ENCODE assay signal across 8 mouse cellular contexts in the genomic region with DNA sequence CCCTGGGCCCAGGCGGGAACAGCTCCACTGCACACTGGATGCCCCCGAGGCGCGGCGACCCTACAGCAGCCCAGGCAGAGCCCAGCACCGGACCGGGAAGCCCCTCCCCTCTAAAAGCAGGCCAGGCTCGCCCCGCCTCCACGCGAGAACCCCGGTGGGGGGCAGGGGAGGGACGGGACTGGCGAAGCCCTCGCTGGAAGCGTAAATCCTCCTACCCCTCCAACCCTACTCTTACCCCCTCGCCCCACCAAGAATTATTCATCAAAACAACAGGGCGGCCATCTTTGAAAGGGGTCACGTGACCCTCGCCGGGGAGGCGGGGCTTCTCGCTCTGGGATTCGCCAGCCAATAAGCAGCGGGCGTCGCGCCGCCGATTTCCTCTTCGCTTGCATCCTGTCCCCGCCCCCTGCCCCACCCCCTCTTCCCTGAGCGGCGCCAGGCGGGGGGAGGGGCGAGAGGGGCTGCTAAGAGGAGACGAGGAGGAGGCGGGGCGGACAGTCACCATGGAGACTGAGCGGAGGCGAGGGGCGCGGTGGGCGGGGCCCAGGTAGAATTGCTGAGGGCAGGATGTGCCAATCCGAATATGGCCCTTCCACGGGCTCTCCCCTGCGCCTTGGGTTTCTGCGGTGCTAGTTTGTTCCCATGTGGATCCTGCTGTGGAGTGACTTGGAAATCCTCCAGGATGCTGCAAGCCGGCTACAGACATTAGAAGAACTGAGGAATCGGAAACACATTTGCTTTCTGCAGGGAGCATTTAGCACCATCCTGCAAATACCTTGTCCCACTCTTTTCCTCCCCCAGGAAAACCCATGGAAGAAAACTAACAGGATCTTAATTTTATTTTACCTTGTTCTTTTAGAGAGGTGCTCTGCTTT. TPM values are rescaled to one million over a fixed set of nuclear protein-coding genes. Genes with fewer than 3 reads are reported as not detected.
DNase-seq lines count a peak whose midpoint lies in the region; ATAC-seq and TF ChIP-seq lines count a peak whose summit lies in the region.

A gene (minus strand): TSS at position 425 of the 875 bp plus-strand sequence.

- peak within 1 kb of the TSS; percentile 97 for H3K4me3 ChIP-seq in E14TG2a.4 (replicated peaks; ENCODE audit: low read length)
- peak within 1 kb of the TSS; percentile 96 for H3K4me3 ChIP-seq in forebrain, embryonic 13.5 days
- peak within 1 kb of the TSS; percentile 77 for H3K4me3 ChIP-seq in liver, postnatal 0 days (ENCODE audit: low read depth, low read length)
- H3K4me3 ChIP-seq in neural tube, embryonic 14.5 days (ENCODE audit: low read depth, low read length): peak within 1 kb of the TSS; percentile 96

- no peaks in the 10 kb centered on the region for H3K27me3 ChIP-seq in E14TG2a.4 (ENCODE audit: insufficient read depth, low read length)
- H3K27me3 ChIP-seq in forebrain, embryonic 13.5 days: no peaks in the 10 kb centered on the region
- no peaks in the 10 kb centered on the region for H3K27me3 ChIP-seq in liver, postnatal 0 days (ENCODE audit: insufficient read depth, low read length)
- H3K27me3 ChIP-seq in neural tube, embryonic 14.5 days (ENCODE audit: control insufficient read depth, insufficient read depth, low read length): no peaks in the 10 kb centered on the region

- H3K9me3 ChIP-seq in E14TG2a.4 (ENCODE audit: low read length): peaks cover 3% of the 10 kb centered on the region
- H3K9me3 ChIP-seq in forebrain, embryonic 13.5 days (replicated peaks): no peaks in the 10 kb centered on the region
- no peaks in the 10 kb centered on the region for H3K9me3 ChIP-seq in liver, postnatal 0 days (ENCODE audit: low read length)
- H3K9me3 ChIP-seq in neural tube, embryonic 14.5 days (ENCODE audit: control insufficient read depth, low read length): no peaks in the 10 kb centered on the region

- H3K36me3 ChIP-seq in E14TG2a.4 (ENCODE audit: insufficient read depth, low read length): peaks cover 7% of the 10 kb centered on the region
- no peaks in the 10 kb centered on the region for H3K36me3 ChIP-seq in forebrain, embryonic 13.5 days (ENCODE audit: poor library complexity, severe bottlenecking)
- H3K36me3 ChIP-seq in liver, postnatal 0 days (replicated peaks; ENCODE audit: insufficient read depth, low read length): no peaks in the 10 kb centered on the region
- no peaks in the 10 kb centered on the region for H3K36me3 ChIP-seq in neural tube, embryonic 14.5 days (ENCODE audit: control insufficient read depth, insufficient read depth, low read length)

- peaks cover 47% of the 10 kb centered on the region for H3K4me1 ChIP-seq in E14TG2a.4 (replicated peaks; ENCODE audit: low read depth, low read length)
- peaks cover 25% of the 10 kb centered on the region for H3K4me1 ChIP-seq in forebrain, embryonic 13.5 days
- peaks cover 5% of the 10 kb centered on the region for H3K4me1 ChIP-seq in liver, postnatal 0 days (ENCODE audit: insufficient read depth)
- peaks cover 10% of the 10 kb centered on the region; the same call in 1 of the 2 replicates for H3K4me1 ChIP-seq in neural tube, embryonic 14.5 days (ENCODE audit: control insufficient read depth, insufficient read depth, low read length)

- peak; percentile 43; the same call in 1 of the 2 replicates for TF ChIP-seq EP300 in liver, postnatal 0 days (IDR thresholded peaks at IDR 0.05; ENCODE audit: low read depth)

- TF ChIP-seq CTCF in E14TG2a.4 (conservative IDR thresholded peaks at IDR 0.05; ENCODE audit: low read length): no peak
- TF ChIP-seq CTCF in liver, postnatal 0 days (IDR thresholded peaks at IDR 0.05; ENCODE audit: low read depth): no peak

- H3K9ac ChIP-seq in forebrain, embryonic 13.5 days: peak within 1 kb of the TSS; percentile 95
- peak within 1 kb of the TSS; percentile 87 for H3K9ac ChIP-seq in liver, postnatal 0 days (replicated peaks)
- H3K9ac ChIP-seq in neural tube, embryonic 14.5 days (replicated peaks; ENCODE audit: low read depth, low read length): peak within 1 kb of the TSS; percentile 86

- peak within 1 kb of the TSS; percentile 79 for H3K4me2 ChIP-seq in forebrain, embryonic 13.5 days
- peak within 1 kb of the TSS; percentile 82 for H3K4me2 ChIP-seq in liver, postnatal 0 days (ENCODE audit: low read depth, low read length)
- peak within 1 kb of the TSS; percentile 85 for H3K4me2 ChIP-seq in neural tube, embryonic 14.5 days (ENCODE audit: low read depth, low read length)

- intact Hi-C loops in heart, postnatal 10 days (cut with DNase I): no loop called here

- peak; percentile 94 for DNase-seq in c-Kit-positive CD71-positive TER-119-positive erythroid progenitor cells, embryonic 14.5 days (ENCODE audit: low spot score)
- peak; percentile 97 for DNase-seq in heart, postnatal 10 days
- peak; percentile 70 for DNase-seq in large intestine, adult 2 months (ENCODE audit: low read depth, low spot score)
- peak; percentile 99 for DNase-seq in liver, postnatal 0 days
- DNase-seq in testis, postnatal 10 days (ENCODE audit: low spot score): peak; percentile 99

- under 1% methylated on average over 45 of the region's 50 CpGs for WGBS in forebrain, embryonic 13.5 days
- WGBS in large intestine, adult 2 months: under 1% methylated on average over 46 of the region's 50 CpGs
- under 1% methylated on average over 41 of the region's 50 CpGs for WGBS in liver, postnatal 0 days (ENCODE audit: insufficient replicate concordance)
- WGBS in neural tube, embryonic 14.5 days: 0% methylated on average over 48 of the region's 50 CpGs

- peak; percentile 95 for ATAC-seq in forebrain, embryonic 13.5 days
- peak; percentile 92 for ATAC-seq in liver, postnatal 0 days
- ATAC-seq in neural tube, embryonic 14.5 days (ENCODE audit: low read depth): peak; percentile 94

- H3K27ac ChIP-seq in forebrain, embryonic 13.5 days: peak within 1 kb of the TSS; percentile 99
- H3K27ac ChIP-seq in liver, postnatal 0 days (ENCODE audit: low read depth): peak within 1 kb of the TSS; percentile 94
- peak within 1 kb of the TSS; percentile 95 for H3K27ac ChIP-seq in neural tube, embryonic 14.5 days (ENCODE audit: low read depth, low read length)

RNA-seq across cellular contexts. Expression of the gene that starts here (rescaled TPM):
- polyA plus RNA-seq in forebrain, embryonic 13.5 days (2015; fragmentation: Nextera tagmentation; extraction: Ambion mirVana): 47.4 and 53.0 TPM in 2 replicates
- total RNA-seq in heart, postnatal 10 days (2021): 10 to 100 TPM; 53.6 to 60.2 TPM
- 45.2 and 62.8 TPM in 2 replicates for polyA plus RNA-seq in large intestine, adult 2 months (2012; rRNA removed)
- 11.9 and 12.7 TPM in 2 replicates for polyA plus RNA-seq in liver, postnatal 0 days (2015; fragmentation: Nextera tagmentation; extraction: Ambion mirVana)
- 55.3 and 61.8 TPM in 2 replicates for polyA plus RNA-seq in neural tube, embryonic 14.5 days (2014; fragmentation: Nextera tagmentation; extraction: Ambion mirVana)

Comparison
In these comparisons a context has a peak if more than half of its experiments do, and no peak if none do; other contexts are left out.
1. Peak in every context shown above with its lines: DNase-seq, ATAC-seq, H3K4me3 ChIP-seq and H3K27ac ChIP-seq.